Mouse (Mus musculus): Measurements from ENCODE around the gene Homer1. TPM values are rescaled to one million over a fixed set of nuclear protein-coding genes. Genes with fewer than 3 reads are reported as not detected.

Gene Homer1
- polyA plus RNA-seq, 1 experiment: 3.4 TPM

DNA sequence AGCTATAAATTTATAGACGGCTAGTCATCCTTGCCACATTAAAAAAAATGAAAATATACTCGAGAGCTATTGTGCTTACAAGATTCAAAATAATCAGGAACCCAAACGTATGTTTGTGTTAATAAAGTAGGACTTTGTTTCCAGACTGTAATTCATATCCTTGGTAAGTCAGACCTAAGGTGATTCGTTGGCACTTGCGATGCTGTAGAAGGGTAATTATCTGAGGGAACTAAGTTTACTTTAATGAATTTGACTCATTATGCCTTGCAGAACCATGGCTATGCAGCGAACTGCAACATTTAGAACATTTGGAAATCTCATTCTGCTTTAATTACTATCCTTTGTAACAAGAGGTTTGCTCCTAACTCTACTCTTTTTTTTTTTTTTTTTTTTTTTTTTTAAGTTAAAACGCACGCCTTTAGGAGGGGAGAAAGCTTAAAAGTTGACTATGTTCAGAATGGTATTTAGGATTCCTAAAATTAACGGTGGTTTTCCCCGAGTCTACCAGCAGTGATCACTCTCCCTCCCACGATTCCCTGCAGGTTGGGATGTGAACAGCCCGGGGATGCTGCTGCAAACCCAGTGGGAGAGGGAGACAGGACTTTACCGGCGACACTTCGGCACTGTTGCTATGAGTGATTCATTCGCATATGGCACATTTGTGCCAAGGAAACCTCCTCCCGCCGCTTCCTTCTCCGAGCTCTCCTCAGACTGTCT, 3.6 kb downstream of the Homer1 start:
- Histone ChIP-seq H3K36me3 (ENCODE audit: control insufficient read depth, insufficient read depth, low read length) (no peaks in the 10 kb centered on the region), H3K4me1 (ENCODE audit: control insufficient read depth, insufficient read depth, insufficient read length, low read length) (no peaks in the 10 kb centered on the region), H3K27me3 (ENCODE audit: control insufficient read depth, insufficient read depth, low read length) (no peaks in the 10 kb centered on the region), H3K27ac (ENCODE audit: insufficient read depth, low read depth, low read length) (peak overlapping the region; percentile 89), H3K4me3 (ENCODE audit: low read depth, low read length) (peak overlapping the region; percentile 77)
- TF ChIP-seq POLR2A (IDR thresholded peaks at IDR 0.05; ENCODE audit: low read depth, low read length) (no peak), CTCF (IDR thresholded peaks at IDR 0.05; ENCODE audit: extremely low read depth, insufficient read length, insufficient replicate concordance, low read depth, low read length) (no peak)
- 6% methylated on average over 19 of the region's 19 CpGs for WGBS

DNA sequence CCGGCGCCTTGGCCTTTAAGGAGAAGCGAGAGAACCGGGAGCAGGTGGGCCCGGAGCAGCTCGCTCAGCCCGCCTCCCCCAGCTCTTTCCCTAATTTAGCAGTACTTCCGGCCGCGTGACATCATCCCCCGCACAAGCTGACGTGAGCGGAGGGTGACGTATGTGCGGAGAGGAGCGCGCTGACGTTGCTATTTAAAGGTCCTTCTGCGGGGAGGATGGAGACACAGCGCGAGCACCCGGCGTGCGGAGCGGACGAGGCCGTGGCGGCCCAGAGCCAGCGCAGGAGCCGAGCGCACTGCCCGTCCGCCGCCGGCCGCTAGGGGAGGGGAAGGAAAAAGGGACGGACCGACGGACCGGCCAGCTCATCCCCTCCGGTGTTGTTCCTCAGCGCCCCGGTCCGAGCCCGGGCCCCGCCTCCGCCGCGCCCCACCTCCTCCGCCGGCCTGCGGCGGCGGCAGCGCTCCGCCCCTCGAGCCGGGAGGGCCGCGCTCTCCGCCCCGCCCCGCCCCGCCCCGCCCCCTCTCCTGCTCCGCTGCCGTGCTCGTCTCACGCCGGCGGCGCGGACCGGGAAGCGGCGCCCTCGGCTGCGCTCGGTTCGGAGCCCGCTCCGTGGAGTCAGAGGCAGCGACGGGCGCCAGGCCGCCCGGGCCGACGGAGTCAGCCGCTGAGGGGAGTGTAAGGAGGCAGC, 4.3 kb downstream of the Homer1 start:
- under 1% methylated on average over 72 of the region's 90 CpGs for WGBS
- peak overlapping the region; percentile 89 for H3K27ac ChIP-seq (ENCODE audit: insufficient read depth, low read depth, low read length)
- H3K27me3 ChIP-seq (ENCODE audit: control insufficient read depth, insufficient read depth, low read length): no peaks in the 10 kb centered on the region
- no peaks in the 10 kb centered on the region for H3K36me3 ChIP-seq (ENCODE audit: control insufficient read depth, insufficient read depth, low read length)
- no peaks in the 10 kb centered on the region for H3K4me1 ChIP-seq (ENCODE audit: control insufficient read depth, insufficient read depth, insufficient read length, low read length)
- TF ChIP-seq CTCF (IDR thresholded peaks at IDR 0.05; ENCODE audit: extremely low read depth, insufficient read length, insufficient replicate concordance, low read depth, low read length): peak; percentile 37; the same call in 1 of the 2 replicates
- peak; percentile 31 for TF ChIP-seq POLR2A (IDR thresholded peaks at IDR 0.05; ENCODE audit: low read depth, low read length)
- peak overlapping the region; percentile 77 for H3K4me3 ChIP-seq (ENCODE audit: low read depth, low read length)

DNA sequence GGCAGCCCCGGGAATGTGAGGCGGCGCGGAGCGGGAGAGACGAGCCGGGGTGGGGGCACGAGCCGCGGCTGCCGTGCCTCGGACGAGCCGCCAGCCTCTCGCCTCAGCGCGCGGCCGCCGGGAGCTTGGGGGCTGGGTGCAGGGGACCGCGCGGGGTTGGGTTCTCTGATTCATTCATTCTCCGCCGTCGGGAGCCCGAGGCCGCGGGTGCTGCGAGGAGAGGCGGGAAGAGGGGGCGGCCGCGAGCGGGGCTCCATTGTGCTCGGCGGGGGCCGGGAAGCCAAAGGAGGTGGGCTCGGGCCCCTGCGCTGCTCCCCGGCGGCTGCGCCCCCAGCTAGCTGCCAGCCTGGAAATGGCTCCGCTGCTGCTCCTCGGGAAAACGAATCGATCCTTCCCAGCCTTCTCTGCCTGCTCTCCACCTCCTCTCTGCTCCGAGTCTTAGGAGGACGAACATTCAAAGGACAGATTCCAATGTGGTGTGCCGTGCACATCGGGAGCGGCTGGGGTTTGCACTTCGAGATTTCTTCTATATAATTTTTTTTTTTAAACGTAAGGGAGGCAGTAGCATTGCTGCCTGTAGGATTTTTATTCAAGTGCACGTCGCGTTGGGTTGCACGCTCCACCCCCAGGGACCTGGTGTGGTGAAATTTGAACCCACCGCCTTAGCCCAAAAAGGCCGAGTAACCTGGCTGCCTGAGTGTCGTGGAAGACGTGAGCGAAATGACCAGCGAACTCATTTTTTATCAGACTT, 5.0 kb downstream of the Homer1 start:
- no peaks in the 10 kb centered on the region for H3K27me3 ChIP-seq (ENCODE audit: control insufficient read depth, insufficient read depth, low read length)
- TF ChIP-seq CTCF (IDR thresholded peaks at IDR 0.05; ENCODE audit: extremely low read depth, insufficient read length, insufficient replicate concordance, low read depth, low read length) (no peak), POLR2A (IDR thresholded peaks at IDR 0.05; ENCODE audit: low read depth, low read length) (no peak)
- no peaks in the 10 kb centered on the region for H3K4me1 ChIP-seq (ENCODE audit: control insufficient read depth, insufficient read depth, insufficient read length, low read length)
- under 1% methylated on average over 64 of the region's 64 CpGs for WGBS
- H3K27ac ChIP-seq (ENCODE audit: insufficient read depth, low read depth, low read length): peak overlapping the region; percentile 41
- peak overlapping the region; percentile 77 for H3K4me3 ChIP-seq (ENCODE audit: low read depth, low read length)
- no peaks in the 10 kb centered on the region for H3K36me3 ChIP-seq (ENCODE audit: control insufficient read depth, insufficient read depth, low read length)

DNA sequence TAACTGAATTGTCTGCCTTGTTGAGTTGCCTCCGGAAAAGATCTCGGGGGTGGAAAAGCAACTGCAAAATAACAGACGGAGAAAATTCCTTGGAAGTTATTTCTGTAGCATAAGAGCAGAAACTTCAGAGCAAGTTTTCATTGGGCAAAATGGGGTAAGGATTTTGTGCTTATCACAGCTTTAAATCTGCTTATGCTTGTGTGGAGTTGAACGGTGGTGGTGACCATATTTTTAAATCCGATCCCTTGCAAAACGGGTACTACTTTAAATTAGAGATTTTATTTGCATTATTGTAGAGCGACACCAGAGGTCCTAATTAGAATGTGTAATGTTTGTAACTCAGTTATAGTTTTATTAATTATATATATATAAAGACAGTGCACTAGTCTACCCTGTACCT, 5.7 kb downstream of the Homer1 start:
- no peaks in the 10 kb centered on the region for H3K27me3 ChIP-seq (ENCODE audit: control insufficient read depth, insufficient read depth, low read length)
- H3K36me3 ChIP-seq (ENCODE audit: control insufficient read depth, insufficient read depth, low read length): no peaks in the 10 kb centered on the region
- H3K4me1 ChIP-seq (ENCODE audit: control insufficient read depth, insufficient read depth, insufficient read length, low read length): no peaks in the 10 kb centered on the region
- TF ChIP-seq POLR2A (IDR thresholded peaks at IDR 0.05; ENCODE audit: low read depth, low read length) (no peak), CTCF (IDR thresholded peaks at IDR 0.05; ENCODE audit: extremely low read depth, insufficient read length, insufficient replicate concordance, low read depth, low read length) (no peak)
- no peak overlapping the region for H3K27ac ChIP-seq (ENCODE audit: insufficient read depth, low read depth, low read length)
- 19% methylated on average over 7 of the region's 7 CpGs for WGBS
- peak overlapping the region; percentile 77; the same call in 1 of the 2 replicates for H3K4me3 ChIP-seq (ENCODE audit: low read depth, low read length)

DNA sequence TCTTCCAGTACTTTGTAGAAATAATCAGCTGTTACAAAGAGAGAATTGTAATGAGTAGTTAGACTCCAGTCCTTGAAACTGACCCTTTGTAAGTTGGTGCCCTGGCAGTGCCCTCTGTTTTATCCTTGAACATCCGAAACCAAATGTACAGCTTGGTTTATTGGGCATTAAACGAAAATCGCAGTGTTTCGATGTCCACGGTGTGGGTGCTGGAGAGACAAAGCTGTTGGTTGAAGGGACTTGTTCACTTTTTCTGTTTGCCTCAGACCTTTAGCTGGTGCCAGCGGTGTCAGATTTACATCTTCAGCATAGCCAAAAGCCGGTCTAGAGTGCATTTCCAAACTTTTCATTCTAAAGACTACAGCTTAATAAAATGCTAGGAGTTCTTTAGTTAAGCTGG, 6.2 kb downstream of the Homer1 start:
- TF ChIP-seq POLR2A (IDR thresholded peaks at IDR 0.05; ENCODE audit: low read depth, low read length): no peak
- no peak for TF ChIP-seq CTCF (IDR thresholded peaks at IDR 0.05; ENCODE audit: extremely low read depth, insufficient read length, insufficient replicate concordance, low read depth, low read length)
- no peaks in the 10 kb centered on the region for H3K27me3 ChIP-seq (ENCODE audit: control insufficient read depth, insufficient read depth, low read length)
- WGBS: 55% methylated on average over 7 of the region's 7 CpGs
- no peak overlapping the region; the same call in 1 of the 2 replicates for H3K4me3 ChIP-seq (ENCODE audit: low read depth, low read length)
- H3K27ac ChIP-seq (ENCODE audit: insufficient read depth, low read depth, low read length): no peak overlapping the region
- H3K36me3 ChIP-seq (ENCODE audit: control insufficient read depth, insufficient read depth, low read length): no peaks in the 10 kb centered on the region
- no peaks in the 10 kb centered on the region for H3K4me1 ChIP-seq (ENCODE audit: control insufficient read depth, insufficient read depth, insufficient read length, low read length)

DNA sequence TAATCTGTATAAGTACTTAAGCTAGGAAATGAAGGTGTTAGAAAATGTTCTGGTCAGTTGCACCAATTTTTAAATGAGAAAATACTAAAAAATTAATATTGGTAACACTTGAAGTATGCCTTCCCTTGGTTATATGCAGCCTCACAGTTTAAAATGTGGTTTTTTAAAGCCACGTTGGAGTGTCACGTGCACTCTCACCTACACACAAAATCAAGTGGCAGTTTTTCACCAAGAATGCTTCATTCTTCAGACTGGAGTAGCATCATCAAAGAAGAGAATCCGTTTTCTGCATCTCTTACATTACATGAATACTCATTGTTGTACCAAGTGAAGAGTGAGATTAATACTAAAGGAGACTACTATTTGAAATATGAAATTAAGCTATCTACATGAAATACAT, 7.1 kb downstream of the Homer1 start:
- H3K27me3 ChIP-seq (ENCODE audit: control insufficient read depth, insufficient read depth, low read length): no peaks in the 10 kb centered on the region
- no peak overlapping the region for H3K4me3 ChIP-seq (ENCODE audit: low read depth, low read length)
- no peak overlapping the region for H3K27ac ChIP-seq (ENCODE audit: insufficient read depth, low read depth, low read length)
- H3K36me3 ChIP-seq (ENCODE audit: control insufficient read depth, insufficient read depth, low read length): no peaks in the 10 kb centered on the region
- H3K4me1 ChIP-seq (ENCODE audit: control insufficient read depth, insufficient read depth, insufficient read length, low read length): no peaks in the 10 kb centered on the region
- TF ChIP-seq POLR2A (IDR thresholded peaks at IDR 0.05; ENCODE audit: low read depth, low read length) (no peak), CTCF (IDR thresholded peaks at IDR 0.05; ENCODE audit: extremely low read depth, insufficient read length, insufficient replicate concordance, low read depth, low read length) (no peak)
- WGBS: 88% methylated on average over 3 of the region's 3 CpGs

DNA sequence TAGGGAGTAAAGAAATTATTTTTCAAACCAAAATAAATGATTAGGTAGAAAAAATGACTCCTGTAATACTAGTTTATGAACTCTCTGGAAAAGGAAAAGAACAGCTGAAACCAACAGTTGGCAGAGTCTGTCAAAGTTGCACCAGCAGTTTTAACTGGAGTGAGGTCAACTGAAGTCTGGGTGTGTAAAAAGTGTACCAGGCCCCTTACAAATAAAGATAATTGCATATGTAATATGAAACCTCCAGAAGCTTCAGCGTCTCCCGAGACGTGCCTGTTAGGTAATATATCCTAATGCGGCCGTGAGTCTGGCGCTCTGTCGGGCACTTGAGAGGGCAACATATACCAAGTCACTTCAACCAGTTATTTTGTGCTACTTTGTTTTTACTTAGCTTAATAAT, 8.3 kb downstream of the Homer1 start:
- Histone ChIP-seq H3K27me3 (ENCODE audit: control insufficient read depth, insufficient read depth, low read length) (no peaks in the 10 kb centered on the region), H3K36me3 (ENCODE audit: control insufficient read depth, insufficient read depth, low read length) (no peaks in the 10 kb centered on the region), H3K4me1 (ENCODE audit: control insufficient read depth, insufficient read depth, insufficient read length, low read length) (no peaks in the 10 kb centered on the region), H3K4me3 (ENCODE audit: low read depth, low read length) (no peak overlapping the region), H3K27ac (ENCODE audit: insufficient read depth, low read depth, low read length) (no peak overlapping the region)
- TF ChIP-seq POLR2A (IDR thresholded peaks at IDR 0.05; ENCODE audit: low read depth, low read length): no peak
- TF ChIP-seq CTCF (IDR thresholded peaks at IDR 0.05; ENCODE audit: extremely low read depth, insufficient read length, insufficient replicate concordance, low read depth, low read length): no peak
- 51% methylated on average over 7 of the region's 7 CpGs for WGBS
